Mouse (Mus musculus): ENCODE data around the gene Carmil1.

GRCm38 (mm10) chr13:24297252-24297651, 16.7 kb upstream of the Carmil1 start:
- TF ChIP-seq EP300 (IDR thresholded peaks at IDR 0.05; ENCODE audit: low read depth in 1 of 2, low read length in 2 of 2), result no peak
- TF ChIP-seq CTCF (IDR thresholded peaks at IDR 0.05 in 2 of 3, conservative IDR thresholded peaks at IDR 0.05 in 1 of 3; ENCODE audit: control insufficient read depth in 1 of 3, insufficient read depth in 1 of 3, low read depth in 2 of 3, low read length in 3 of 3, poor library complexity in 1 of 3, severe bottlenecking in 1 of 3), result peak; percentile 74 to 94 (median 88)

Measured in MEL (cell line).